In genomic region chr11:119942201-119942726, GRCm38 (mm10) we compare ENCODE assay signal across 7 mouse cellular contexts. TPM values are rescaled to one million over a fixed set of nuclear protein-coding genes. Genes with fewer than 3 reads are reported as not detected.
DNase-seq lines count a peak whose midpoint lies in the region; ATAC-seq and TF ChIP-seq lines count a peak whose summit lies in the region.

No protein-coding gene starts in this region.

- no peak for TF ChIP-seq EP300 in stomach, postnatal 0 days (optimal IDR thresholded peaks at IDR 0.05)

- peak overlapping the region; percentile 90 for H3K4me3 ChIP-seq in layer of hippocampus, adult 2 months
- peak overlapping the region; percentile 76 for H3K4me3 ChIP-seq in forebrain, embryonic 16.5 days (replicated peaks; ENCODE audit: low read length)
- H3K4me3 ChIP-seq in liver, embryonic 15.5 days (replicated peaks): peak overlapping the region; percentile 67
- H3K4me3 ChIP-seq in stomach, postnatal 0 days (ENCODE audit: low read depth, low read length): peak overlapping the region; percentile 67

- no peaks in the 10 kb centered on the region for H3K36me3 ChIP-seq in forebrain, embryonic 16.5 days (ENCODE audit: control insufficient read depth, insufficient read depth)
- H3K36me3 ChIP-seq in liver, embryonic 15.5 days (replicated peaks): no peaks in the 10 kb centered on the region
- no peaks in the 10 kb centered on the region for H3K36me3 ChIP-seq in stomach, postnatal 0 days (ENCODE audit: control insufficient read depth, insufficient read depth, low read length)

- peaks cover 66% of the 10 kb centered on the region for H3K4me1 ChIP-seq in forebrain, embryonic 16.5 days (replicated peaks; ENCODE audit: control insufficient read depth, insufficient read depth, low read length)
- H3K4me1 ChIP-seq in liver, embryonic 15.5 days (replicated peaks): peaks cover 81% of the 10 kb centered on the region
- peaks cover 19% of the 10 kb centered on the region for H3K4me1 ChIP-seq in stomach, postnatal 0 days (replicated peaks; ENCODE audit: control insufficient read depth, insufficient read depth)

- peak in 1 of 2 experiments; percentile 47 for DNase-seq in layer of hippocampus, adult 2 months (ENCODE audit: low spot score in 2 of 2)
- DNase-seq in layer of hippocampus, adult 8-10 months (ENCODE audit: low spot score in 2 of 2): no peak
- DNase-seq in ZHBTc4 (ENCODE audit: low read depth, low spot score): peak; percentile 94
- peak; percentile 82 for DNase-seq in stomach, postnatal 0 days (ENCODE audit: low spot score)
- no peak for DNase-seq in urinary bladder, adult 18-20 months (ENCODE audit: low spot score in 2 of 2)

- H3K9me3 ChIP-seq in forebrain, embryonic 16.5 days (ENCODE audit: control insufficient read depth, low read length): no peaks in the 10 kb centered on the region
- H3K9me3 ChIP-seq in liver, embryonic 15.5 days (replicated peaks): no peaks in the 10 kb centered on the region
- H3K9me3 ChIP-seq in stomach, postnatal 0 days (ENCODE audit: control insufficient read depth, low read length): no peaks in the 10 kb centered on the region

- under 1% methylated on average over 43 of the region's 43 CpGs for WGBS in forebrain, embryonic 16.5 days
- under 1% methylated on average over 43 of the region's 43 CpGs for WGBS in liver, embryonic 15.5 days (ENCODE audit: insufficient replicate concordance)
- WGBS in stomach, postnatal 0 days: under 1% methylated on average over 43 of the region's 43 CpGs

- H3K9ac ChIP-seq in forebrain, embryonic 16.5 days (replicated peaks; ENCODE audit: low read depth, low read length): peak overlapping the region; percentile 75
- H3K9ac ChIP-seq in liver, embryonic 15.5 days: peak overlapping the region; percentile 49
- peak overlapping the region; percentile 74 for H3K9ac ChIP-seq in stomach, postnatal 0 days (ENCODE audit: low read length)

- ATAC-seq in forebrain, embryonic 16.5 days: peak; percentile 48
- peak; percentile 42 for ATAC-seq in liver, embryonic 15.5 days (ENCODE audit: insufficient read depth)
- peak; percentile 66 for ATAC-seq in stomach, postnatal 0 days (ENCODE audit: low FRiP score, low TSS enrichment)

- H3K4me2 ChIP-seq in forebrain, embryonic 16.5 days (ENCODE audit: low read length): peak overlapping the region; percentile 75
- peak overlapping the region; percentile 97 for H3K4me2 ChIP-seq in liver, embryonic 15.5 days
- peak overlapping the region; percentile 88 for H3K4me2 ChIP-seq in stomach, postnatal 0 days (replicated peaks; ENCODE audit: low read depth)

- H3K27me3 ChIP-seq in forebrain, embryonic 16.5 days (replicated peaks; ENCODE audit: control insufficient read depth, insufficient read depth, low read length): no peaks in the 10 kb centered on the region
- peaks cover 83% of the 10 kb centered on the region for H3K27me3 ChIP-seq in liver, embryonic 15.5 days
- no peaks in the 10 kb centered on the region for H3K27me3 ChIP-seq in stomach, postnatal 0 days (ENCODE audit: control insufficient read depth, insufficient read depth, low read length)

- TF ChIP-seq CTCF in layer of hippocampus, adult 2 months (conservative IDR thresholded peaks at IDR 0.05): no peak
- TF ChIP-seq CTCF in stomach, postnatal 0 days (IDR thresholded peaks at IDR 0.05; ENCODE audit: low read depth): no peak

- peak overlapping the region; percentile 96 for H3K27ac ChIP-seq in layer of hippocampus, adult 2 months
- peak overlapping the region; percentile 92 for H3K27ac ChIP-seq in forebrain, embryonic 16.5 days (ENCODE audit: low read length)
- peak overlapping the region; percentile 68 for H3K27ac ChIP-seq in liver, embryonic 15.5 days (replicated peaks)
- peak overlapping the region; percentile 90 for H3K27ac ChIP-seq in stomach, postnatal 0 days (replicated peaks)

RNA-seq across cellular contexts. Expression of gene Baiap2, which starts 0.3 kb away (rescaled TPM):
- 100 to 1,000 TPM; 244 to 257 TPM for total RNA-seq in layer of hippocampus, adult 2 months (2021)
- 100 to 1,000 TPM; 170 to 244 (median 215) TPM for total RNA-seq in layer of hippocampus, adult 8-10 months (2022)
- polyA plus RNA-seq in forebrain, embryonic 16.5 days (2015; fragmentation: Nextera tagmentation; extraction: Ambion mirVana): 36.5 and 38.7 TPM in 2 replicates
- 8.0 and 9.4 TPM in 2 replicates for polyA plus RNA-seq in liver, embryonic 15.5 days (2015; fragmentation: Nextera tagmentation; extraction: Ambion mirVana)
- 35.1 and 39.2 TPM in 2 replicates for polyA plus RNA-seq in stomach, postnatal 0 days (2015; fragmentation: Nextera tagmentation; extraction: Ambion mirVana)

RNA-seq across cellular contexts. Expression of gene Chmp6, which starts 29.0 kb away (rescaled TPM):
- total RNA-seq in layer of hippocampus, adult 2 months (2021): 10 to 100 TPM; 34.7 to 45.9 TPM
- total RNA-seq in layer of hippocampus, adult 8-10 months (2022): 10 to 100 TPM; 31.5 to 39.5 (median 37.3) TPM
- polyA plus RNA-seq in forebrain, embryonic 16.5 days (2015; fragmentation: Nextera tagmentation; extraction: Ambion mirVana): 83.4 and 96.5 TPM in 2 replicates
- polyA plus RNA-seq in liver, embryonic 15.5 days (2015; fragmentation: Nextera tagmentation; extraction: Ambion mirVana): 25.4 and 29.5 TPM in 2 replicates
- 84.5 and 85.3 TPM in 2 replicates for polyA plus RNA-seq in stomach, postnatal 0 days (2015; fragmentation: Nextera tagmentation; extraction: Ambion mirVana)

Comparison
In these comparisons a context has a peak if more than half of its experiments do, and no peak if none do; other contexts are left out.
1. DNase-seq: peak in ZHBTc4 (single experiment) and stomach, postnatal 0 days (single experiment); none in layer of hippocampus, adult 8-10 months (0 of 2) and urinary bladder, adult 18-20 months (0 of 2).
2. Peak in every context shown above with its lines, with median percentiles within 50 percentile points of each other: H3K27ac ChIP-seq, H3K4me3 ChIP-seq, ATAC-seq, H3K4me2 ChIP-seq and H3K9ac ChIP-seq.